Mouse (Mus musculus): ENCODE measurements around the gene Tle3.

Gene Tle3

DNA sequence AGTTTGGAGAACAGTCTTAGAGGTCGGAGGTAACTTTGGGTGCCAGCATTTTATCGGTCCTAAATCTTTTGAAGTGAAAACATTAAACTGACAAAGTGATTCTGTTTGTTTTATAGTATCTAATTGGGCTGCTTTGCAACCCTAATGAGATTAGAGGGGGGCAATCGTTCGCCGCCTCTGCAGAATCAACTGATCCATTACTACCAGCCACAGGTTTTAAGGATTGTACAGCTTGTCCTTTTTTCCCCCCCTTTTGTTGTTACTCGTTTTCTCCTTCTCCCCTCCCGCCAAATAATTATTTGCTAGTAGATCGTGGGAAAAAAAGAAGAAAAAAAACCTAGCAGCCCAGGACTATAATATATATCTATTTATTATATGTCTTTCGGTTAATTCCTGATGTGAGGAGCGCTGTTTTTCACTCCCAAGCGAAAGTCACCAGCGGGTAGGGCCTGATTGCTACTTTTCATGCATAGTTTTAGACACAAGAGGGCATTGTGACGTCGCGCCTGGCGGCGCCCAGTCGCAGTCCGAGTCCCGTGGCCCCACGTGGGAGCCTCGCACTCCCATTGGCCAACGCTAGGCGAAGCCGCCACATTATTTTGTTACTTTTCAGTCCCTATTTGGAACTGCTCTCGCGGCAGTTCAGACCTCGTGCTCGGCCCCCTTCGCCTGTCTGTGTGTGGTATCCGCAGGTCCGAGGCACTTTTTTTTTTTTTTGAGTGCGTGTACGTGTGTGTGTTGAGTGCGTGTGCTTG lies at the start of gene Tle3:
Gene Tle3 (plus strand): TSS at position 612 of the 755 bp plus-strand sequence.
- peak; percentile 97 for DNase-seq (ENCODE audit: extremely low spot score)

DNA sequence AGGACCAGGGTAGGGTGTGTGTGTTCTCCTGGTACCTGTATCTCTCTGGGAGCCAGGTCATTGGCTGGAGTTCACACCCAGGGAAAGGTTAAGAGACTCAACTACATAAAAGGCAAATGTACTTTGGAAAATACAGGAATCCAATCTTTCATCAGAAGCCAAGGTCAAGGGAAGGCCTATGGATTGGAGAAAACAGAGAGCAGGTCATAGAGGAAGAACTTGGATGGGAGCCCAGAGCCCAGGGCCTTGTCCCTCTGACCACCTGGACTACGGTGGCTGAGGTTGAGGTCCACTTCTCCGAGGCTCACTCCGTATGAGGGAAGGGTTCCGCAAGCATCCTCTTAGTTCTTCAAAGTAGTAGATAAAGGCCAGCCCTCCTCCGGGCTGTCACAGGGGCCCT lies 48.9 kb upstream of the Tle3 start:
- no peak for DNase-seq (ENCODE audit: extremely low spot score)

DNA sequence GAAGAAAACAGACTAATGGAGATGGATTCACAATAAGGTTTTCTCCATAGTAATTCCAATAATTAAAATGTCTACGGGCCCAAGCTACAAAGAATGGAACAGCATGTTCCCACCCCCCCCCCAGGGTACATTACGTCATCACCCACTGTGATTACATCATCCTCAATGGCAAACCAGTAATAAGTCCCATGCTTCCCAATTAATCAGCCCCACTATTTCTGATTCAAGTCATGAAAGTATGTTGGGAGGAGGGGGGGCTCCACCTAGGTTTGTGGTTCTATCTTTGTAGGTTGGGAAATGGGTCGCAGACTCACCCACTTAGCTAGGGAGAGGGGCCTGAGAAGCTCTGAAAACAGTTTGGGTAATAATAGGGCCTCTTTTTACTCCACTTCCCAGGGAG lies 48.3 kb upstream of the Tle3 start:
- no peak for DNase-seq (ENCODE audit: extremely low spot score)

DNA sequence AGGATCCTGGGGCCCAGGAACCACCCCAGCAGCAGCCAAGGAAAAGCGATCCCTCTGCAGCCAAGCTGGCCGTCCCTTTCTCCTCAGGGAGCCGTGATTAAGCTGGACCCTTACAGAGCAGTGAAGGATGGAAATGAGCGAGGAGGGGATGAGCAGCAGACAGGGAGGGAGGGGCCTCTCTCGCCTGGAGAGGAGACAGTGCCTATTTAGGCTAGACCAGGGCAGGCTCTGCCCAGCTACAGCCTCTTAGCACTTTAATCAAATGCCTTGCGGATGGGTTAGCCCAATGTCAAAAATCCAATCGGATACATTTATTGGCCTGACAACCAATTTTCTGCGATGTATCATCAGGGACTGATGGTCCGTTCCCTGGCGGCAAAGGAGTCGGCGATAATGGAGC lies 47.8 kb upstream of the Tle3 start:
- DNase-seq (ENCODE audit: extremely low spot score), result no peak

DNA sequence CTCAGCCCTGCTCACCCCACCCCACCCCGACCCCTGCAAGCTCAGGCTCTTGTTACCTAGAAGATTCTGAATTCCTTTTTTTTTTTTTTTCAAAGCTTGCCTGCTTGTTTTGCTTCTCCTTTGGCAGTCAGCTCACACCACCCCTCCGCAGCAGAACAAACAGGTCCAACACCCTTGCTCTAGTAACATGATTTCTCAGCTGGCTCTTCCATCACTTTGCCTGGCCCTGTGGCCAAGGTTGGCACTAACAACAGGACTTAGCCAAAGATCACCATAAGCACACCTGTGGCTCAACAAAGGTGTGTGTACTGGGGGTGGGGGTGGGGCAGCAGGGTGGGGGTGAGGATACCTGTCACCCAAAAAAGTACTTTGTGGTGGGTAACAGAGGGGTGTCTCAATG lies 47.2 kb upstream of the Tle3 start:
- no peak for DNase-seq (ENCODE audit: extremely low spot score)

DNA sequence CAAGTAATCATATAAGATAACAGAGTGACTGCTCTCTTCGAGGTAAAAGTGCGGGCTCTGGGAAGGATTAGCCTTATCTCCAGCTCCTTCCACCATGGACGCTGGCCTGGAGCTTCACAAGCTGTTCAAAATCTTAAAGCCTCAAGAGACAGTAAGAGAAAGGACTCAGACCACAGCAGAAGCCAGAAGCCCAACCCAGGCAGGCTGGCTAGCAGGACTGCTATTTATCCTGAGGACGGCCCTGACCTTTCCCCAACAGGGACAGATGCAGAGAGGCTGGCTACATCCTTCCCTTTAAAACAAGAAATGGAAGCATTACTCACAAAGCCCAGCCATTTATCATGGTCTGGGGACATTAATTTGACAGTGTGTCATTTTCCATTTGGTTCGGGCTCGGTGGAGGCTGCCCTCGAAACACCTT lies 46.2 kb upstream of the Tle3 start:
- peak; percentile 33 for DNase-seq (ENCODE audit: extremely low spot score)

DNA sequence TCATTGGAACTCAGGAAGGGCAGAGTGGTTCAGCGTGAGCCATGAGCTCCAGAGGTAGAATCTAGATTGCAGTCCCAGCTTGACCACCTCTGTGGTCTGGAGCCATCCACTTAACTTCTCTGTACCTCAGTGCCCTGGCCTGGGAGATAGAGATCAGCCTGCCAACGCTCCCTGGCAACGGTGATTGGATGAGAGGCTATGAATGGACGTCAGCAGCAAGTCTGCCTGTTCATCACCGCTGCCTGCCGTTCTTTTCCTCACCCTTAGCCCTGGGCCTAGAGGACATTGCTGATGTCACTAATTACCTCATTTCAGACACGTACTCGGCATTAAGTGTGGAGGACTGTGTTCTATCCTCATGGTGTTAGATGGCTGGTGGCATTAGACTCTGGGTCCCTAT lies 45.2 kb upstream of the Tle3 start:
- no peak for DNase-seq (ENCODE audit: extremely low spot score)

DNA sequence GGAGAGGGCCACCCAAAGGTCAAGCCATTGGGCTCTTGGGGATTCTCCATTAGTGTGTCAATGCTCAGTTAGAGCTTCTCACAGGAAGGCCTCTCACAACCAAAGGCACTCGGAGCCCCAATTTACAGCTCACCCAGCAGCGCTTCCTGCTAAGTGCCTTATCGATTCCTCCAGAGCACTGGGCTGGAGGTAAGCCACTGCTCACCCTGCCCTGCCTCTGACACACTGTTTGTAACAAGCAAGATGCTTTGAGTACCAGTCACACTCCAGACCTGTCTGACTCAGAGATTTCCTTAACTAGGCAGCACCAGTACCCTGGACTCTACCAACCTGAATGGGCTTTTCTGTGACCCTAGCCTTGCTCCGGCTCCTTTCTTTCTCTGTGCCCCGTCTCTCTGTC lies 44.0 kb upstream of the Tle3 start:
- DNase-seq (ENCODE audit: extremely low spot score), result no peak

DNA sequence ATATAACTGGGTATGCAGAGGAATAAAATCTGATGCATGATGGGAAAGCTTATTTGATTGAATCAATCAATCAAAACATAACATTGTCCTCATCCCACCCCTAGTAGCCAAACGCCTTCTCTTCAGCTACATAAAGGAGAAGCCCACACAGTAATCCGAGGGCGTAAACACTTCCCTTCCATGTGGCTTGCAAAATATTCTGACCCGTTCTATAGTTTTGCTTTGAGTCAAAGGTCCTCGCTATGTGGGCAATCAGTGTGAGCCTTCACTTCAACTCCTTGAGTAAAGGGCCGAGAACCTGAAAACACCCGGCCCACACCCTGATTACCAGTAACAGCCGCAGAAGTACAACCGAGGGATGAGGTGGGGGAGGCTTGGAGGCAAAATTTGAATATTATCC lies 41.4 kb upstream of the Tle3 start:
- no peak for DNase-seq (ENCODE audit: extremely low spot score)

DNA sequence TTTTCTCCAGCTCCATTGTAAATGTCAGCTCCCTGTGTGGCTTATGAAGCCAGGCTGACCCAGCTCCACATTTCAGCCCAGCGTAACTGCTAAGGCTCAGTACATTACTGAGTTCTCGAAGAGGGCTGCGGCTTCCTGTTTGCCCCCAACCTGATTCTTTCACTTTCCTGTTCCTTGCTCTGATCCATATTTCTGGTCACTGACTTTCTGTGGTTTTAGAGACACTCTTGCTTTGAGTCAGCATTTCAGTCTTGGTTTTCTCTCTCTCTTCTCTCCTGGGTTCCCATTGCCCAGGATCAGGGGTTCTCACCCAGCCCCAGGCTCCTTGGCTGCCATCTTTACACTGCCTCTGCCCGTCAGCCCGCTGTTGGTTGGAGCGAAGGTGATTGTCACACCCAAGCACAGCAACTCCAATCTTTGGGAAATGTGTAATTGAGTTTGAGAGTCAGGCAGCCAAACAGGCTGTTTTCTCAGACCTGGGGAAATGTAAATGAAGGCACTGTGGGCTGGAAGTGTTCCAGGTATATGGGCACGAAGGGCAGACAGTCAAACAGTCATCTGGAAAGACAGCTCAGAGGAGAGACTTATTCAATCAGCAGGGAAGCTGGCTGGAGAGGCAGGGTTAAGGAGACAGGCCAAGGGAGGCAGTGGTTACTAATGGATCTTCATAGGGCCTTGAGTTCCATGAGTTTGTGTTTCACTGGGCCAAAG lies 39.8 kb upstream of the Tle3 start:
- DNase-seq (ENCODE audit: extremely low spot score), result no peak

DNA sequence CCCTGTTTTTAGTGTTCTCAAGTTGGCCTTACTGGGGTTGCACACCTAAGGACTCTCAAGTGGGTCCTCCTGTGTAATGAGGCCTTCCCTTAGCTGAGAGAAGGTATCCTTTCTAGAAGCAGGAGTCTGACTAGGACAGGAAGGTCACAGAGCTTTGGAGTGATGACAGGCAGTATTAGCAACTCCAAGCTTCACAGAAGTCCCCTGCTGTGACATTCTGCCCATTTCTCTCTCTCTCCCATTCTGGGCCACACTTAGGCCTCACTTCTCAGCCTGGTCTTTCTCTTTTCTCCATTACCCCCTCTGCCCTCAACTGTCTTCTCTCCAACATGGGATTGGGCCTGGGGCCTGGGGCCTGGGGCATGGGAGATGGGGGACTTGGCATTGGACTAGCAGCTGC lies 36.0 kb upstream of the Tle3 start:
- no peak for DNase-seq (ENCODE audit: extremely low spot score)

DNA sequence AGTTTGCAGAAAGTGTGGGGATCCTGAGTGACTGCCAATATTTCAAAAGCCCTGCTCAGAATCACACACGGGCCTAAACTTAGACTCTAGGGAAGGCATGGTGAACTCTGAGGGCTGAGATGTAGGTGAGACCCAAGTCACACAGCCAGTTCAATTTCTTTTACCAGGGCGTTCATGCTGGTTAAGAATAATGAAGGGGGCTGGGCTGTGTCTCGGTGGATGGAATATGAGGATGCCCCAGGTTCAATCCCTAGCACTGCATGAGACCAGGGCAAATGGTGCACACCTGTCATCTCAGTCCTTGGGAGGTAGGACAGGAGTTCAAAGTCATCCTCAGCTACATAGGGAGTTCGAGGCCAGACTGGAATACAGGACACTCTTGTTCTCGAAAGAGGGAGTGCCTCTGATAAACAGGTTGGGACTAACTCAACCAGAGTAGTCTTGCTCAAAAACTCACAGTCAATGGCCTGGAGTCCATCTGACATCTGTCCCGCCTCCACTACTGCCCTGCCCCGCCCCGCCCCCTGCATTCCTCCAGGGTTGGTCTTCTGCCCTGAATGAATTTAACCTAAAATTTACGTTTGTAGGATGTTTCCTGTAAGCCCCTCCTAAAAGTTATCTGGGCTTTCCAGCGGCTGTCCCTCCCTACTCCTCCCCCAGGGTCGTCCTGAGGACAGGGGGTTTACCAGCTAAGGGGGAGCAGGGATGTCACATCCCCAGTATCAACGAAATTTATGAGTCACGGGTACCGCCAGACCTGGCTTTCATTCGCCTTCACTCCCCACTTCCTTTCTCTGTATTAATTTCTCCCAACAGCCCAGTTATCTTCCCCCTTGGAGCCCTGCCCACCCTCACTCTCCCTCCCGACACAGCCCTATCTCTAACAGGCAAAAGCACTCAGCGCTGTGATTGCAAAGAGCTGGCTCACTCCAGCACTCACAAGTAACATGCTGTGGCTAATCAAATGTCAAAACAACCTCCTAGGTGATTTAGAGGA lies 35.3 kb upstream of the Tle3 start:
- no peak for DNase-seq (ENCODE audit: extremely low spot score)

DNA sequence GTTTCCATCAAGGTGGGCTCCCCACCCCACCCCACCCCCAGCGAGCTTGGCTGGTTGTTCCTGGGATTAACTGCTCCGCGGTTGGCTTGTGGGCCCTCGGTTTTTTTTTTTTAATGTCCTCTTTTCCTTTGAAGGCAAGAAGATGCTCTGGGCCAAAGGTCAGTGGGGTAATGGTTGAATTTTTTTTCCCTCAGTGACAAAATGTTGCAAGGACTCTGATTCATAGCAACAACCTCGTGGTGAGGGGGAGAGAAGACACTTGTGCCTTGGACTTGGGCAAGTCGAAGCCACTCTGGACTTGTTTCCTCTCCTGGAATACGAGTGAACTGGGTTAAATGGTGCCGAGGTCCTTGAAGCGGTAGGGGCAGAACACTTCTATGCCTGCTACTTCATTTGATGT lies 34.5 kb upstream of the Tle3 start:
- DNase-seq (ENCODE audit: extremely low spot score), result no peak

DNA sequence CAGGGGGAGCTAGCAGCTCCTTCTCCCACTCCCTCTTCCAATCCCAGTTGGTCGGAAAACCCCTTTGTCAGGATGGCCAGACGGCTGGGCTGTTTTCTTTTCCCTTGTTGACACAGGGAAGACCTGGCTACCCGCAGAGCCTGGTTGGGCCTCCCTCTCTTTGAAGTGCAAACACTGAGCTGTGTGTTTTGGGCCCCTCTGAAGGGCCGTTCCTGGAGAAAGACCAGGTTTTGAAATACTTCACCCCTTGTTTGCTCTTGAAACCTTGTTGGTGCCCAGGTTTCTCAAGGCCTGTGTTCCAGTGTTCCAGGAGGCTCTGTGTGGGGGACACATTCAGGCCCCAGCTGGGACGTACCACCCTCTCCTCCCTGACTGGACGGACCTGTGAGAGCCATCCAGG lies 32.9 kb upstream of the Tle3 start:
- no peak for DNase-seq (ENCODE audit: extremely low spot score)

DNA sequence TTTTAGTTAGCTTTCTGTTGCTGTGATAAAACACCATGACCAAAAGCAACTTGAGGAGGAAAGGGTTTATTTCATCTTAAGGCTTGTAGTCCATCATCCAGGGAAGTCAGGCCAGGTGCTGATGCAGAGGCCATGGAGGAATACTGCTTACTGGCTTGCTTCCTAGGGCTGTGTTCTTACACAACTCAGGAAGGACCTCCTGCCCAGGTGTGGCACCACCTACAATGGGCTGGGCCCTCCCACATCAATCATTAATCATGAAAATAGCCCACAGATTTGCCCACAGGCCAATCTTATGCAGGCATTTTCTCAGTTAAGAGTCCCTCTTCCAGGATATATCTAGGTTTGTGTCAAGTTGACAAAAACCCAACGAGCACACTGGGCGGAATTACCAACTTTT lies 31.8 kb upstream of the Tle3 start:
- DNase-seq (ENCODE audit: extremely low spot score), result no peak

DNA sequence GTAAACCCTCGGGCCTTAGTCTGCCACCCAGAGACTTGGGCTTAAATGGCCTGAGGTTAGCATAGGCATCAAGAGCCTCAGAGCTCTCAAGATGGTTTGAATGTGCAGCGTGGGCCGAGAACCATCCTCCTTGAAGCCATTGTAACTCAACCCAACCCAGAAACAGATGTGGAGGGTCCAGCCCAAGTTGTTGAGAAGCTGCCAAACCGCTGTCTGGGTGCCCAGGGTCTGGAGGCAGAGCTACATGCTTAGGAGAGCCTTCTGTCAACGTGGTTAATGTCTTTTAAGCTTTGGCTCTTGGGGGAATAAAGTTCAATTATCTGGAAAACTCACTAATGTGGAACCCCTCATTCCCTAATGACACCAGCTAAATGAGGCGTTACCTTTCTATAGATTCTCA lies 29.9 kb upstream of the Tle3 start:
- DNase-seq (ENCODE audit: extremely low spot score), result no peak

DNA sequence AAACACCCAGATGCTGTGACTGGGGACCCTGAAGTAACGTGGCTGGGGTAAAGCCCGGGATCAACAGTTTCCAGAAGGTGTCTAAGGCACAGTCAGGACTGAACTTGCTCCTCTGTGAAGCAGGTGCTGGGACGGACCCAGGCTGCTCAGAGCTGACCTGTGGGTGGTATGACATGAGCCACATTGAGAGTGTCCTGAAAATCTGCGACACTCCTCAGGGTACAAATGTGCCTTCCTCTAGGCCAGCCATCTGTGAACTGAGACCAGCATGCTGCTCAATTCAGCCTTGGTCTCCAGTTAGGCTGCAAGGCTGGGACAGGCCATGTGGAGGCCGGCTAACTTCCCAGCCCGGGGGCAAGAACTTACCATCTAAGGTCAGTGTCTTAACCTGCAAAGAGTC lies 27.5 kb upstream of the Tle3 start:
- no peak for DNase-seq (ENCODE audit: extremely low spot score)

DNA sequence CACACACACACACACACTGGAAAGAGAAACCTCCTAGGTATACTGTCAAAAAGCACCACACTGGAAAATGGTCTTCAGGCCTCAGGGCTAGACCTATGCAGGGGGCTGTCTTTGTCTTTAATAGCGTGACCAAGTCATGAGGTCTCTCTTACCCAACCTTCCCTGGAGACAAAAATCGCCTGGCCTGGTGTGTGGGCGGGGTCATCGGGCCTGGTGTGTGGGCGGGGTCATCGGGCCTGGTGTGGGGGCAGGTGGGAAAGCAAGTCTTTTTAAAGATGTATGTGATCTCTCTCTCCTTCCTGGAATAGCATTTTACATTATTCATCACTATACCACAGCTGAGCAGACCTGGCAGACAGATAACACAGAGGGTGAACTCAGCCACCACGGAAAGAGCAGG lies 25.2 kb upstream of the Tle3 start:
- no peak for DNase-seq (ENCODE audit: extremely low spot score)

DNA sequence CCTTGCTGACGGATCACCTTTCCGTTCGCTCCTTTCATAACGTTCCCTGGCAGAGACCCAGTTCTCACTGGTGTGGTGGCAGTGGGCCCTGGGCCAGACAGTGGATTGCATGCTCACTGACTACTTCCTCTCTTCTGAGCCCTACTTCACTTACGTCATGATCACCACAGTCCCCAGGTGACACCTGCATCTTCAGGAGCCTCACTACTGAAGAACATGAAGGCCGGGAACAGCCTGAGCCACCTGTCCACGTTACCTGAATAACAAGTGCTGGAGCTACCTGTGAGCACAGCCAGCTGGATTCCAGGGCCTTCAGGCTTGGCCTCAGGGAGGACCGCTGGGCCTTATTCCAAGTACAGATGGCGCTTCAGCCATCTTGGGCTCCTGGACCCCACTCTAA lies 24.1 kb upstream of the Tle3 start:
- no peak for DNase-seq (ENCODE audit: extremely low spot score)

DNA sequence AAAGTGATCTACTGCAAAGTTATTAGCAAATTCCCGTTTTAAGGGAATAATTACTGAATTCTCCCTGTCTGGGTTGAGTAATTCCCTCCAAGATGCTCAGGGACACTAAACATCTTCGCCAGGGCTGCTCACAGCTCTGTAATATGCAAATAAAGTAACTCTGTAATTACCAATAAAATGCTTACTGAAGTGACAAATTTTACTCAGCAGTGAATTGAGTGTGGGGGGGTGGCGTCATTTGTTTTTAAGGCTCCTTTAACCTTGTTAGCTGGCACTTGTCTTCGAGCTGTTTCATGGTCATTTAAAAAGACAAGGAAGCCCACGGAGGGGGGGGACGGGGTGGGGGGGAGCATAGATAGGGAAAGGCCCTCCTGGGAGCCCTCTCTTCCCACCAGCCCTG lies 23.6 kb upstream of the Tle3 start:
- no peak for DNase-seq (ENCODE audit: extremely low spot score)

DNA sequence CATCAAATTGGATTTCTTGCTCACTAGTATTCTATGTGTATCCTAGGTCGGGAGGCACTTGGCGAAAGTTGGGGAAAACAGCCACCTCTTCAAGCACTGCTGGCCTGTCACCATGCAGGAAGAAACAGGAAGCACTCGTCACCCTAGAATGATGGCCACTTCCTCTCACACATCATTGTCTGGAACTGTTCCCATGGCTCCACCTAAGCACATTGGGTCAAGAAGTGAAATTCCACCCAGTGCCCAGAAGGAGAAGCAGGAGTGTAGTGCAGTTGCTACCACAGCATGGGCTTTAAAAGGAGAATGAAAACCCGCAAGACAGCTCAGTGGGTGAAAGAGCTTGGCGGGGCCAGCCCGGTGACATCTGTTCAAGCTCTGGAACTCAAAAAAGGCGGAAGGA lies 22.5 kb upstream of the Tle3 start:
- no peak for DNase-seq (ENCODE audit: extremely low spot score)

DNA sequence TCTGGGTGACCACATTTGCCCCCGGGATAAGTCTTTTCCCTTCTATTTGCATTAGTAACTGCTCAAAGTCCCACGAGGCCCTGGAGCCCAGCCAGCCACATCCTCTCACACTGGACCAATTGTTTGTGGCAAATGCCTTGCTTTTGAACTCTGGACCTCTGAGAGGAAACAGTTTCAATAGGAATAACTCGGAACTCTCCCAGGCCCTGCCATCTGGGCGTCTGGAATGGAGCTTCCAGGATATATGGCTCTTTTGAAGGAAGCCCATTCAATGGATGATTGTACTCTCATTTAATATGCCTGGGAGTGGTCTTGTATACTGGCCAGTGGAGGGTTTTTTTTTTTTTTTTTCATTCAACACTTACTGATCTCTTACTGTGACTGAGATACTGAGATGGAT lies 21.0 kb upstream of the Tle3 start:
- no peak for DNase-seq (ENCODE audit: extremely low spot score)
